Mouse (Mus musculus): Measurements from ENCODE around the gene Sycp2.
"Not testable (repeated sequence)": the region's sequence is repeated elsewhere in the genome, so short reads cannot be mapped to it uniquely, and the experiment has no call there.

Gene Sycp2

DNA sequence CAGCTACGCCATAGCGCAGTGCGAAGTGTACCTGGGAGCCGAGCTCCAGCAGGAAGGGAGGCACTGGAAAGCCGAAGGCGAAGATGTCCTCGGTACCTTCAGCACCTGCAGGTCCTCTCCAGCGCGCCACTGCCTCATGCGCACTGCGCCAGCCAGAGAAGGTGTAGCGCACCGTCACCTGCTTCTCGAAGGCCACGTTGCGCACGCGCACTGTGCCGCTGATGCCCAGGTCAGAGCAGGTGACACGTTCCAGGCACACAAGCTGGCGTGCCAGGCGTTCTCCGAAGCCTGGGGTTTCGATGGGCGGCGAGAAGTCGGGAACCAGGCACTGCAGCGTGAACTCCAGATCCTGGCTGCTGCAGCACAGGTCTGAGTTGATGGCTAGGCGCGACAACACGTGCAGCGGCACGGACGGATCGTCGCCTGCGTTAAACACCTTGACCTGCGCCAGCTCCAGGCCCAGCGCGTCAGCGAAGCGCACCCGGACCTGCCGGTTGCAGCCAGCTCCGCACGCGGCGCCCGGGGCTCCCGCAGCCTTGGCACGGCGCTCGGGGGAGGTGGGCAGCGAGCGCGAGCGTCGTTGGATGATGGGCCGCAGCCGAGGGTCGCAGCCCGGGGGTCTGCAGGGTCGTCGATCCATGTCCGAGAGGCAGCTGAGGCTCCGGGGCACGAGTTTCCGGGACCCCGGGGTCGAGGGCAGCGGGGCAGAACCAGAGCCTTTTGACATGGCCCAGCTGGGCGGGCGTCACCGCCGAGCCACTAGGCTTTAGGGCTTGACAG is 6.2 kb upstream of the Sycp2 start:
- CTCF ChIA-PET = no interaction called here

DNA sequence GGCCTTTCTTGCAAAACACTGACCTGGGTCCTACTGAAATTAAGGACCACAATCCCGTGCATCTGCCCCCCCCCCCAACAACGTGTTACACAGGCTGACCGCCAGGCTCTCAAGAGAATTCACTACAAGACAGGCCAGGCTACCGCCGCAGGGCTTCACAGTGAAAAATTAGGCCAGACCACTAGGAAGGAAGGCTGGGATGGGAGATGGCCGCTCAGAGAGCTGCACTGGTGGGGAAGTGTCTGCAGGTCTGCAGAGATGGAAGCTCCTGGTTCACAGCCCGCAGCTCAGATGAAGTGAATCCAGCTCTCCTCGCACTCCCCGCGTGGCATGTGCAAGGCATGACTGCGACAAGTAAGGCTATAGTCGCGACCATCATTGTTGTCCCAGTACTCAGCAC is 5.6 kb upstream of the Sycp2 start:
- CTCF ChIA-PET = no interaction called here

DNA sequence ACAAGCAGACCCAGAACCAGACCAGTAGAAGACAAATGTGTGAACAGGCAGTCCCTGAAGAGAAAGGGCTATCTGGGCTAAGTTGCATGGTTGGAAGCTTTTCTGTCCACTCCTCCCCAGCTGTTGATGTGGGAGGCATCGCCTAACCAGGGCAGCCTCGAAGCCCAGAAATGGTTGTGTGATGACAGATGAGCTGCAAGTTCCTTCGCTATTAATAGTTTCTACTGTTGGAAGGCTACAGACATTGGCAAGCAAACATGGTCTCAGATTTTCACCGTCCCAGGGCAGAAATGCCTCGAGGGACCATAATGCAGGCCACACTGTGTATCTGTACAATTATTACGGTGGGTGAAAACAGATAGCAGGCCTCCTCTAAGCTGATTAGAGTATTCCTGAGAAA is 5.1 kb upstream of the Sycp2 start:
- CTCF ChIA-PET = no interaction called here

DNA sequence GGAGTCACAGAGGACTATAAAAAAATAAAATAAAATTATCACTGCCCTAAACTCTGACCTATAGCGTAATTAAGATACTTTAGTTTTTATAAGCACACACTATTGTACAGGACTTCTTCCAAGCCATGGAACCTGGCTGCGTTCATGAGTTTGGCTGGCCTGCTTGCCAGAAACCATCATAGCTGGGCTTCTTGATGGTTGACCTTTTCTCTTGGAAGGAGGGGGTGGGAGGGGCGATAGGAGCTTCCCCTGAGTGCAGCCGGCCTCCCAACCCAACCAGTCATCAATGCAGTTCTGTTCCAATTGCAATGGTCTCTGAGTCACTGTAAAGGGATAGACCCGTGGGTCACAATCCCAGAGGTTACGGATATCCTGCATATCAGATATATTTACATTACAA is 2.8 kb upstream of the Sycp2 start:
- CTCF ChIA-PET = no interaction called here

DNA sequence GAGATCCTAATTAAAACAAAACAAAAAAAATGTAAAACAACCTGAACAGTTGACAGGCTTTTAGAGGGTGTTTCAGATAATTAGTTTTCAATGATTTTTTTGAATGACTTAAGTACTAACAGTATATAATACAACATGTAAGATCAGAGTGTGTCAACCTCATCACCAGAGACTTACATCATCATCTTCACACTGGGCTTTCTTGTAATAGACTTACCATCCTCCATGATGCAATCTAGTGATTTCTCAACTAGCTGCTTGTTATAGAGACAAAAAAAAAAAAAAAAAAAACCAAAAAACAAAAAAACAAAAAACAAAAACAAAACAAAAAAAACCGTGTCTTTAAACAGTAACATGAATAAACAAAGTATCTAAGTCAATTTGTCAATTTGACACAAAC is 1.5 kb upstream of the Sycp2 start:
- CTCF ChIA-PET = no interaction called here

DNA sequence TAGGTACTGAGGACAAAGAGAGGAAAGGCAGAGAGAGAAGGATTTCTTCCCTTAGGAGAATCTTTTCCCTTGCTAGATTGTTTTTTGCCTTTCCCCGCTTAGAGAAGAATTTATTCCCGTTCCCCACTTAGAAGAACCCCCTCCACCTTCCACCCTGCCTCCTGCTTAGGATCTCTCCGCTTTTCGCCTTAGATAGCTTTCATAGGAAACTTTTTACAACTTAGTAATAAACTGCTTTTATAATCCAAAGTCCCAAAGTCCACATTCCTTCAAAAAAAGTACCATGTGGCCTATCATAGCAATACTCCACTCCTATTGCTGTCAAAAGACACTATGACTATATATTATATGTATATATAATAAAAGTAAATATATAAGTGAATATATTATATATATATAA is 64.9 kb downstream of the Sycp2 start:
- CTCF ChIA-PET = no interaction called here

DNA sequence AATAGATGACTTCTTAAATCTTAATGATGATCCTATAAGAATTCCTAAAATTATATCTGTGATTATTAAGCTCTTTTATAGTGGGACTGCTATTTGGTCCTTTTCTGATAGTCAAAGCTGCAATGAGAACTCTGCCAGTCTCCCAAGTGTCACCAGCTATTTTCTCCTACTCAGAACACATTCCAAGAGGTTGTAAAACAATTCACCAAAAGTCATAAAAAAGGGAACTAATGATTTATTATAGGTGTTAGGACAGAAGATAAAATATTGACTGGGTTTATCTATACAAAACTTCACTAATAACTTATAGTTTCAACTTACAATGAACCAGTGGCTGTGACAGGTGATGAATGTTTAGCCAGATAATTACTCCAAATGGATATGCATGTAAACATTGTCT is 65.4 kb downstream of the Sycp2 start:
- CTCF ChIA-PET = not testable (repeated sequence)

DNA sequence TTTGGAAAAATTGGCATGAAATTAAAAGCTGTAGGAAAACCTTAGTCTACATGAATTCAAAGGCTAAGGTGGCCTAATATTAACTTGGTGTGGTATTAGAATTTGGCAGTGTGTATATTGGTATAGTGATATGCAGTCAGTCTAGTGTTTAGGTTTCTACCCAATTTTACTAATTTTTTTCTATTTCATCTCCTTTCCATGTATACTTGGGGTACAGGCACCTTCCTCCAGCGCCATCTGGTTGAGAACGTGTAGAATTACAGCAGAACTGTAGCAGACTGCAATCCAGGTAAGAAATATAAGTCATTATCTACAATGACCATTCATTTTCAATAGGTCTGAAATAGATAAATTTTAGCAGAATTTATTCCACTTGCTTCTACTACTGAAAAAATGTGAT is 68.4 kb downstream of the Sycp2 start:
- CTCF ChIA-PET = no interaction called here

DNA sequence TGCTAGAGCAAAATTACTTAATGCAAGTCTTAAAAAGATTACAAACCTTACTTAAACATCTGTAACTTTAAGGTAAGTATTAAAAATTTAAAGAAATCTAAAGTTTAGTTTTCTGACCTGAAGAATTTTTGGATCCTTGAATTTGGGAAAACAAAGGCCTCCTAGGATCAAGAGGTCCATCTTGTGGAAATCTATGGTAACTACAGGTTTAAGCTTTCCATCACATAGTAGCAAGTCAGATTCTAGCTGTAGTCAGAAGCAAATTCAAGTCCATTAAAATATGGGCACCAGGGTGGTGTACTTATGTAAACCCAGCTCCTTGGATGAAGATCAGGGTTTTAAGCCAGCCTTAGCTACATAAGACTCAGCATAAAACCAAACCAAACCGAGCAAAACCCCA is 69.6 kb downstream of the Sycp2 start:
- CTCF ChIA-PET = interaction anchor here (0.5 kb wide), 1 partner anchor 92 kb away, joined by 3 read pairs; no protein-coding TSS in a partner anchor

DNA sequence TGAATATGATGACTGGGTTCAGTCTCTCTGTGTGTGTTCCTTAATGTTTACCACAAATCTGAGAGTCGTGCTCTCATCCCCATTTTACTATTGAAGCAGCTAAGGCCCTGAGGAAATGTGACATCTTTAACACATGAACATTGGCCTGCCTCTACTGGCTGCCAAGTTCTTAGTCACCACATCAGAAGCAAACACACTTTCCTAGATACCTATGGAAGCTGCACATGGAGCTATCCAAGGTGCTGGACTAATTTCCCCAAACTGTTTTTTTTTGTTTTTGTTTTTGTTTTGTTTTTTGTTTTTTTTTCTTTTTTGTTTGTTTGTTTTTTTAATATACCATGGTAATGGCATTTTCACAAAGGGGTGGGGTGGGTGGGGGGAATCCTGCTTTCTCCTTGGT is 77.5 kb downstream of the Sycp2 start:
- CTCF ChIA-PET = no interaction called here

DNA sequence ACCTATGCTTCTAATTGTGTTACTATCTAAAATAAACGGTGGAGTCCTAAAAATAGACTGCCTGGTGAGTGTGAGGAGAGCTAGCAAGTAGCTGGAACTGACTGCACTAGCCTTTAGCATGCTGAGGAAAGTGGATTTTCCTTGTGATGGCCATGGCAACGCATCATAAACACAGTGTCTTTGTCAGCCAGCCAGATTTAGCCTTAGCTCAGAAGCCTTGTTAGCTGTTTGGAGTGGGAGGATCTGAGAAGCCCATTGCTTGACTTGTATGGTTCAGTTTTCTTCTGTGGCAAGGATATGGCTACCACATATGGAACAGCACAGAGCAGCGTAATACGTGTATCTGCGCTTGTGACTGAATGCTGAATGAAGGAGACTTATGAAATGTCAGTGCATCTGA is 77.9 kb downstream of the Sycp2 start:
- CTCF ChIA-PET = no interaction called here

DNA sequence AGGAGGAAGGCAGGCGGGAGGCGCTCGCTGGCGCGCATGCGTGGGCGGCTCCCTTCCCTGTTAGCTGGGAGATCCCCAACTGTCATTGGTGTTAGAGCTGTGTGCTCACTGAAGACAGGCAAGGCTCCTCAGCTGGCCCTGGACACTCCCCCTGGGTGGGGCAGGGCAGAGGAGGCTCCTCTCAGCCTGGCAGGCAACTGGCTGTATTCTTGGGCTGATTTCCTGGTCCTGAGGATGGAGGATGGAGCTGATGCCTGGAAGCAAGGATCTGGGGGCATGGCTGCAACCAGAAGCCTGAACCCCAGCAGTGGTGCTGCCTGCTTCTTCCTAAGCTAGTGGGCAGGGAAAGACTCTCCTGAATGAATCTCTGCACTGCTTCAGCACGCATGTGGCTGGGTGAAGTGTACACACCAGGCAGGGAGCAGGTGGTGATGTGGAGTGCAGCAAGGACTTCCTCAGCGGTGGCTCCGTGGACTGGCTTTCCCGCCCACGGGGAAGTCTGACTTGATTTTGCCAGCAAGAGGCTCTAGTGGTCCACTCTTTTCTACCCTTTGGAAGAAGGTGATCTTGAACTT is 79.9 kb downstream of the Sycp2 start:
- CTCF ChIA-PET = no interaction called here

DNA sequence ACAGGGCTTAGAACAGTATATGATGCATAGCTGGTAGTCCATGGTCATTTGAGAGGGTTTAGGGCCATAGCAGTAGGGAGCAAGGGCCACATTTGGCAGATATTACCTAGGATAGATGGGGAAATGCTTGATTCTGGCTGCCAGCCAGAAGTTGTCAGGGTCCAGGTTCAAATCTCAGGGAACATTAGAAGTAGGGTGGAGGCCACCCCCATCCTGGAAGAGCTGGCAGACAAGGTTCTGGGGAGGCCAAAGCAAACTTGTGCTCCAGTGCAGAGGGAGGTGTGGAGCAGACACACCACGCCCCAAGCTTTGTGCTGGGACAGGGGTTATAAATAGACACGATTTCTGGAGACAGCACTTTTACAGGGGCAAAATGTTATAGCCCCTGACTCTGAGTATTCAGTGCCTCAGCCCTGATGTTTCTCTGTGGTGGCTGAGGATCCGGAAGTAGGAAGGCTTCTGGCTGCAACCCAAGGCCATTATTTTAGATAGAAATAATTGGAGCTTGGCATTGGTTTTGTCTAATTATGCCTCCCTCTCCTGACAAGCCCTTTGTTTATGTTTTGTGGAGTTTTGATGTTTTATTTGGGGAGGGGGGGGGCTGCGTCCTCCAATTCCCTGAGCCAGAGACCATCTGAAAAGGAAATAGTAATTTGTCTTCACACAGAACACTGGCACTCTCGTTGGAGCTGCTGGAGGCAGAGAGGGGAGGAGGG is 80.6 kb downstream of the Sycp2 start:
- CTCF ChIA-PET = no interaction called here

DNA sequence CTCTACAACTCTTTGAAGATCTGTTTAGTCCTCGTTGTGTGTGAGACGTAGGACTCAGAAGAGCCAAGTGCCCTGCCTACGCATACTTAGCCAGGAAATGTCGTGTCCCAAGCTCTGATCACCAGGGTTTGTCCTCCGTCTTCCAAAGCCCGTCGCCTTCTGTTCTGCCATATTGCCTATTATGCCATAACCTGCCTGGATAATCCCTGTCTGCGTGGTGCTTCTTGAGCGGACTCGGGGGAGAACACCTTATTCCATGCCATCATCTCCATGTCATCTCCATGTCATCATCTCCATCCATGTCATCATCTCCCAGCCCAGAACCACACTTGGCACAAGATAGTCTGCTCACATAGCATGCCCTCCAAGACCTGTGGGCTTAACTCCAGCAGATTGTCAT is 81.4 kb downstream of the Sycp2 start:
- CTCF ChIA-PET = no interaction called here

DNA sequence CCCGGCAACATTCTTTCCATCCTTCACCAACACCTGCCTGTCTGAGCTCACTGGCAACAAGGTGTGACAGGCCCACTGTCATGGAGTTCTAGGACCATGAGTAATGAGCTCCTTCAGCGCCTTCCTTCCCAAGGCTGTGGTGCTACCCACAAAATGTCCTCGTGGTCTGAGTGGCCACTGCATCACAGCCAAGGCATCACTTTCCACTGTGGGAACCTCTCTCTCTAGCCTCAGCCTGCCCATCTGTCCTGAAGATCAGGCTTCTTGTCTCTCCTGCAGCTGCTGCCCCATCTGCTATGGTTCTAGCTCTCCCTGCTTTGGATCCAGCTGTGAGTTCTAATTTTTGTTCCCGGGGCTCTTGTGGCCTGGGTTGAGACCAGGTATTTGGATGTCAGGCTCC is 82.7 kb downstream of the Sycp2 start:
- CTCF ChIA-PET = no interaction called here

DNA sequence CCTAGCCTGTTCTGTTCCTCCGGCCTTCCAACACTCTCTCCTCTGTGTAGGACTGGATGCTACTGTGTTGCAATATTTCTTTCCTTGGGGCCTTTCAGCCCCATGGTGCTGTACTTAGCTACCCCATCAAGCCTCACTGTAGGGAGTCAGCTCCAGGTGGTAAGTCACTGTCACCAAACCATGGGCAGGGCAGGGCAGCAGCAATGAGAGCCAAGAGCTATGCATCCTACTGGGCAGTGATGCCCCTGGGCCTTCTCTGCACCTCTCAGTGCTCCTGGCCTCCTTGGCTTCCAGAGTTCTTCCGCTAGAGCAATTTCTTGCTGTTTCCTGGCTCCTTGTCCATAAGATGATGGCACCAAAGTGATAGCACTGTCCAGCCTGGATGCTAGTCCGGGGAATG is 83.1 kb downstream of the Sycp2 start:
- CTCF ChIA-PET = no interaction called here

DNA sequence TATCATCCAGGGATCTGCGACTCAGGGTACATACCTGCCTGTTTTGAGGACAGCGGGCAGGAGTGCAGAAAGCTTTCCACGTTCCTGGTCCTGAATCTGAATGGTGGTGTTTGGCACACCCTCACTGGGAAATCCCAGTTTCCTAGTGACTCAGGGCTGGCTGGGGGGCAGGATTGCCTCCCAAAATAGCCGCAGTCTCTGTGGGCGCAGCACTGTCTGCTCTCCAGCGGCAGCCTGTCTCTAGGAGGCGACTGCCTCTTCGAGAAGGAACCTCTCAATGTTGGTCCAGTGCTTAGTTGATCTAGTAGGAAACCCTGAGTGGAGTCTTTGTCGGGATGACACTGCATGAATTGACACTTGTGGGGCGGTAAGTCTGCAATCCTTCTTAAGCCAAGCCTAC is 86.2 kb downstream of the Sycp2 start:
- CTCF ChIA-PET = no interaction called here

DNA sequence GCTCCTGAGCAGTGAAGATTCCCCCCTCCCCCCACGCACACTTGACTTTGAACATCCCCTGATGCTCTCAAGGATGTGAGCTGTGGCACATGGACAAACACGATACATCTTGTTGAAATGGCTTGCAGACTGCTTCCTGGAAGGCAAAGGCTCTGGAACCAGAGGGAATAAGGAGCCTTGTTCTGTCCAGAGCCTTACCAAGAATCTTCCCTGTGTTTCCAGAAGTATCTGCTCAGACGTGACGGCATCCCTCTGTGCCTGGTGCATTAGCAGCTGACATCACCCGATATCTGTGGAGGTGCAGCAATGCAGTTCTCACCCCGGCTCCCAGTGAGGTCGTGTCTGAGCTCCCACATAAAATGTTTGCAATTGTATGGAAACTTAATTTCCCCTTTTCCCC is 87.7 kb downstream of the Sycp2 start:
- CTCF ChIA-PET = no interaction called here

DNA sequence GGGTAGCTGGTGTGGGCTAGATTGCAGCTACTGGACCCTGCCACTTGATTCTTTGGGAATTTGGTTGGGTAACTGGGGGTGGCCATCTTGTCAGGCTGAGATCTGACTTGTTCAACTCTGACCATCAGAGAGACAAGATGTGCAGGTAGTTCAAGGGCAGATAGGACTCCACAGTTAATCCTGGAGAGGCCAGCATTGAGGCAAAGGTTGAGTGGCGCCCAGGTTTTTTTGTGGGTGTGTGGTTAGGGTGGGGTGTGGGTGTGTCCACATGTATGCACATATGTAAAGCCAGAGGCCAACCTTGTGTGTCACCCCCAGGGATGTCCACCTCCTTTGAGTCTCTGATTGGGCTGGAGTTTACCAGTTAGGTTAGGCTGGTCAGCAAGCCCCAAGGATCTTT is 91.2 kb downstream of the Sycp2 start:
- CTCF ChIA-PET = no interaction called here

DNA sequence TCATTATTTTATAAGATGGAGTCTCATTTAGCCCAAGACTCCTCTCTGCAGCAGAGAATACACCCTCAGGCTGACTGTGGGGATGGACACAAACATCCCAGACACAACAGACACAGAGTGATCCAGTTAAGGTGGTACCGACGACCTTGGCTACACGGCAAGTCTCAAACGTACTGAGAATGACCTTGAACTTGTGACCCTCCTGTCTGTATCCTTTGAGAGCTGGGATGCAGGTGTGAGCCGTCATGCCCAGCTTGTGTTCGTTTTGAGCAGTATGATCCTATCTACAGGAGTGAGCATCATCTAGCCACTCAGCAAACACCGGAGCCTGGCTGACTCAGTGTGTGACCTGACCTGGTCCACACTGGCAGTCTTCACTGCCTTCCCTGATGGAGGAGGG is 93.9 kb downstream of the Sycp2 start:
- CTCF ChIA-PET = no interaction called here

DNA sequence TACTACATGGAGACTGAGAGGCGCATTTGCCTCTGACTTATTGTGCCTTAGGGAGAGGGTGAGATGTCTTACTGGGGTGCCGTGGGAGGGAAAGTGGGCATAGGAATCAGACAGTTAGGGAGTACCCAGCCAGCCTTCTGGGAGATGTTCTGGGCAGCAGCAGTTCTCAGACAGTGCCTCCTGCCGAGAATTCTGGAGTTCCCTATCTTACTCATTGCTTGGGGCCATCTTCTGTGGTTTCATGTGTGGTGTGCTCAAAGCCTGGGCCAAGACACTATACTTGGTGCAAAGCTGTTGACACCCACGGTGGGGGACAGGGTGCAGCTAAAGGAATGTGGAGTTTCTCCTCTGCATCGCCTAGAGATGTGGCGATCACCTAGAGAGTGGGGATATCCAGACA is 102.8 kb downstream of the Sycp2 start:
- CTCF ChIA-PET = no interaction called here

DNA sequence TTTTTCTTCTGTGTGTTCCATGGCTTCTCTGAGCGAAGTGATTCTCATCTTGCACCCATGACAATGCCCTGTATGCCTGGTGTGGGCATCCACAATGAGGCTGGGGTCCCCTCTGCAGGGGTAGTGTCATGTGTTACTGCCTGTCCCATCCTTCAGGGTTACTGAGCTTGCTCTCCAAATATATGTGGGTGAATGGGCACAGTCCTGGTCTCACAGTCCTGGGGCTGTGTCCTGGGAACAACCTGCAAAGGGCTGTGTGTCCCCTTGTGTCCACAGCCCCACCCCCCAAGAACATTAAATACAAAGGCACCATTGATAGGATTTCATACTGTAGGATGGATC is 103.3 kb downstream of the Sycp2 start:
- CTCF ChIA-PET = no interaction called here

DNA sequence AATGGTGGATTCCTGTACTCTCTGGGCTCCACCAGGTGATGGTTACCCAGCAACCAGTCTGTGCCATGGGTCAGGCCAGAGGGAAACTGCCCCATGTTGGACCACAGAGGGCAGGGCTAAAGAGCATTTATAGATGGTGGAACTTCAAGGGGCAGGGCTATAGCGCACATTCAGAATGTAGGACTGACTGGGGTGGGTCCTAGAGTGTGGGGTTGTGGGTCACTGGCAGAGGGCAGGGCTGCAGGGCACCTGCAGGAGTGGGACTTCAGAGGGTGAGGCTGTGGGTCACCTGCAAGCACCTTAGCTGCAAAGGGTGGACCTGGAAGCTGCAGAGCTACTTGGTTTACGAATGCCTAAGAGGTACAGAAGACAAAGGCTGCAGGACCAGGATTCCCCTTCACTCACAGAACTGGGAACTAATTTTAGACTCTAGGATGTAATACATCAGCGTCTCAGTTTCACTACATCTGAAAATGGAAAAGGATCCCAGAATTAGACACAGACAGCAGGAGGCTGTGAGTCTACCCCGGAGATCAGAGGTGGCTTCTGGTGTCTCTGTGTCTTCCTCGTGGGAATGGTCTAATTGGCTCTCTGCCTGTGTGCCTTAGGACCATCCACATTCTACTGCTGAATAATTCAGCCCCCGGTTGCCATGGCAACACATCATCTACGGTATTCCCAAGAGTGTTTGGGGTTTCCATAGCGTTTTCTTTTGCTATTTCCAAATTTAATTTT is 103.9 kb downstream of the Sycp2 start:
- CTCF ChIA-PET = no interaction called here

Measured in spleen, embryonic (tissue).